Mouse (Mus musculus): ENCODE data around the gene Stx1a.

Stx1a gene

DNA sequence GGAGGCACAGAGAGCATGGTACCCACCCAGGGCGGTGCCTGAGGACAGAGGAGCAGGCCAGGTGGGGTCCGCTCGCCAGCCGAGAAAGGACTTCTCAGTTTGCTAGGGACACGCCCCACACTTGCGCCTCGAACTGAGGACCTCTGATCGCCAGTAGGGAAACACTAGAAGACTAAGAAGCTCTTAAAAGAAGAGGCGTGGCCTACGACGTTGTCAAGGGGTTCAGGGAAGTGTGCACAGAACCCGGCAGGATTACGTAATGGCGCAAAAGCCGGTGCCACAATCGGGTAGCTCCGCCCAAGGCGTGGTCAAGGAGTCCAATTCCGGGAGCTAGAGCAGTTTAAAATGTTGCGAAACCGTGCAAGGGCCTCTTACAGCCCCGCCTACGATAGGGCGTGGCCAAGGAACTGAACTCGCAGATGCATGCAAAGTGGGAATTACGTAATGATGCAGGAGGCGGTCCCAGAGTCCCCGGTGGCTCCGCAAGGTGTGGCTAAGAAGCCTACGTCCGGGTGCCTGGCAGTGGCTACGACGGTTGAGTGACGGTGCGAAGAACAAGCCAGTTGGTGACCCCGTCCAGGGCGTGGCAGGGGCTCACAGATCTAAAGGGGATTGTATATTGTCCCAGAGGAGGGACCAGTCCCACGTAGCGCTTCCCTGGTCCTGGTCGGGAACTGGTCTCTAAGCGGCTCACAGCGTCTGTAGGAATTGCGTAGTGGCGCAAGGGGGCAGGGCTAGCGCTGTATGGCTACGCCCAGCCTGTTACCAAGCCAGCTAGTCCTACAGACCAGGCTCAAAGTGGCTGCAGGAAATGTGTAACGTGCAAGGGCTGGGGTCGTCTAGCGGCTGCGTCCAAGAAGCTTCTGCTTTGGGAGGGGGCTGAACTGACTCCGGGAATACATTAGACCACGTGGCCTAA lies 14.4 kb upstream of the Stx1a start, which contains the start of gene Abhd11:
Gene Abhd11 (plus strand): TSS at position 482 of the 919 bp plus-strand sequence.
- DNase-seq (ENCODE audit: low spot score): peak; percentile 98

- peak; percentile 86 for DNase-seq (ENCODE audit: low spot score)
Measured at GRCm38 (mm10) chr5:135009590-135010319, 13.5 kb upstream of the Stx1a start.

- no peak for DNase-seq (ENCODE audit: low spot score)
Measured at GRCm38 (mm10) chr5:135010320-135010709, 13.0 kb upstream of the Stx1a start.

DNA sequence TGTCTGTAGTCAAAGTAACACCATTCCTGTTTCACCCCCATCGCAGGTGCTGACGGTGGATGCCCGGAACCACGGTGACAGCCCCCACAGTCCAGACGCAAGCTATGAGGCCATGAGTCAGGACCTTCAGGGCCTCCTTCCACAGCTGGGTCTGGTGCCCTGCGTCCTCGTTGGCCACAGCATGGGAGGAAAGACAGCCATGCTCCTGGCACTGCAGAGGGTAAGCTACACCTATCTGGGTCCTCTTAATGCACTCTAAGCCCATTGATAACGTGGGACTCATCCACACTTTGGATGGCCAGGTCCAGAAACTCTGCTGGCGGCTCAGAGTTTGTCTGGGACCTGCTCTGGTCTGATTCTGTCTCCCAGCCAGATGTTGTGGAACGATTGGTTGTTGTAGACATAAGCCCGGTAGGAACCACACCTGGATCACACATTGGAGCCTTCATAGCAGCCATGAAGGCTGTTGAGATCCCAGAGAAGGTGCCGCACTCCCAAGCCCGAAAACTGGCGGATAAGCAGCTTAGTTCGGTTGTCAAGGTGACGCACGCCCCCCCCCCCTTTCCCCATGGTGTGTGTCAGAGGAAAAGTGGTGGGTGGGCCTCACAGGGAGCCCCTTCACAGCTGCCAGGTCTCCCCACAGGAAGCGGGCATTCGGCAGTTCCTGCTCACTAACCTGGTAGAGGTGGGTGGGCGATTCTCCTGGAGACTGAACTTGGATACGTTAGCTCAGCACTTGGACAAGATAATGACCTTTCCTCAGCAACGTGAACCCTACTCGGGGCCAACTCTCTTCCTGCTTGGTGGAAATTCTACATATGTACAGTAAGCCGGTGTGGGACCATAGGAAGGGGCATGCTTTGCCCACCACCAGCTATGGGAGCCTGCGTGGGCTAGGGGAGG lies 12.2 kb upstream of the Stx1a start:
- DNase-seq (ENCODE audit: low spot score): no peak

DNA sequence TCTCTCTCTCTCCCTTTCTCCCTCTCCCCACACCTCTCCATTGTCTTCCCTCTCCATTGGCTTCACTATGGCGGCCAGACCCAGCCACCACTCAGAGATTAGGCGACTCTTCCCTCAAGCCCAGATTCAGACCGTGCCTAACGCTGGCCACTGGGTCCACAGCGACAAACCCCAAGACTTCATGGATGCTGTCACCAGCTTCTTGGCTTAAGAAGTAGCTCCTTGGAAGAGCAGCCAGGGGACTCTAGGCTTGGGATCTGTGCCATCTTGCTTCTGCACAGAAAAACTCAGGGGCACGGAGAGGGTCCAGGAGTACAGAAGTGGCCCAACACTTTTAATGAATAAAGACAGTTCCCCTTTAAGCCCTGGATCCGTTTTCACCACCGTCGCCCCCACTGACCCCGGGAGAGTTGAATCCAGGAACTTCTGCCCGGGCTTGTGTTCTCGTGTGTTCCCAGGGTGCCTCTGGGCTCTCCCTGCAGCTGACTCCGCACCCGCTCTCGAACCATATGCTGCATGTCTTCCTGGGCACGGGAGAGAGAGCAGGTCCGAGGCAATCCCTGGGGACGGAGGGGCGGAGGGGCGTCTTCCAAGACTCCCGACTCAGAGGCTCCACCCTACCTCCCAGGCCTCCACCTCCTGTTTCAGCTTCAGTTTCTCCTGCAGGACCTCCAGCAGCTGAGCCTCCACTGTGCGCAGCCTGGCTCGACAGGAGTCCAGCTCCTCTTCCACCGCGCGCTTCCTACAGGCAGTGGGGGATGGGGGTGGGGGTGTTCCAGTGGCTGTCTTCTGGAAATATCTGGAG lies 11.3 kb upstream of the Stx1a start:
- DNase-seq (ENCODE audit: low spot score): no peak

GRCm38 (mm10) chr5:135012671-135013441 lies 10.4 kb upstream of the Stx1a start:
- peak; percentile 71 for DNase-seq (ENCODE audit: low spot score)

DNA sequence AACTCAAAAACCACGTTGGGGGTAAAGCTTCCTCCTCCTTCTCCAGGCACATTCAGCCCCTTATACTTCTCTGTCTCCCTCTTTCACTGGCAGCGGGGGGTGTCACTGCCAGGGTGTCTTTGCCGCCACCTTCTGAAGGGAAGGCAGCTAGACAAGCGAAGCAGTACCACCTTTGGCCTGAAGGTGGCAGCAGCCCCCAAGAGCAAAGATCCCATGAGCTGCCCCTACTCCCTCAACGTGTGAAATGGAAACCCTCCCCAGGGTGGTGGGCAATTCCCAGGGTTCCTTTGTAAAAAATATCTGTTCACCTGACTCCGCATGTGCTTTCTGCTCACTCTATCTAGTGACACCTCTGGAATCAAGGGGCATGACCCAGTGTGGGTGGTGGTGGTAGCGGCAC lies 7.8 kb upstream of the Stx1a start:
- DNase-seq (ENCODE audit: low spot score): peak; percentile 71

DNA sequence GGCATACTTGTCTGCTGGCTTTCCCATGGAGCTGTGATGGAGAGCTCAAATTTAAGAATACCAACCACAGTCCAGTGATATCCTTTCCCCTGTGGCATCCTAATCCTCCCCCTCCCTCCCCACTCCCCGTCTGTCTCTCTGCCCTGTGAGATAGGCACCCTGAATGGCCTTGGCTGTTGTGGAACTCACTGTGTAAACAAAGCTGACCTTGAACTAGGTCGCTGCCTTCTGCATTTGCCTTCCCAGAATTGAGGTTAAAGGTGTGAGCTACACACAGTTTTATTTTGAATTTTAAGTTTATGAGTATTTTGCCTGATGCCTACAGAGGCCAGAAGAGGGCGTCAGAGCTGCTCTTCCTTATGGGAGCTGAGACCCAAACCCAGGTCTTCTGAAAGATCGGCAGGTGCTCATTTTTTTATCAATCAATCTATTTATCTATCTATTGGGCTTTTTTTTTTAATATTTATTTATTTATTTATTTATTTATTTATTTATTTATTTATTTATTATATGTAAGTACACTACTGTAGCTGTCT lies 7.0 kb upstream of the Stx1a start:
- no peak for DNase-seq (ENCODE audit: low spot score)

DNA sequence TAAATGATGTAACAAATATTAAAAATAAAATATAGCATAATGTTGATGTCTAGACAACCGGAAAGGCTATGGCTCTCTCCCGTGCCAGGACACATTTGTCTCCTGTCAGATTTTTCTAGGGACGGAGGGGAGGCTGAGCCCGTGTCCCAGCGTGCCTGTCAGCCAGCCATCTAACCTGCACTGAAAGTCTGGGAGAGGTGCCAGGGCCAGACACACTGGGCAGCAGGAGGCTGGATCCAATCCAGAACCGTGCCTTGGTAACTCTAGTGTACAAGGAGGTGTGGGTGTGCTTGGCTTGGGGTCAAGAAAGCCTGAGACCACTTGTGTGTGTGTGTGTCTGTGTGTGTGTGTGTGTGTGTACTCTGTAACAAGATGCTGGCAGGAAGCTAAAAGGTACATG lies 1.5 kb upstream of the Stx1a start:
- no peak for DNase-seq (ENCODE audit: low spot score)

- no peak for DNase-seq (ENCODE audit: low spot score)
Measured at GRCm38 (mm10) chr5:135024665-135025224, 1.5 kb downstream of the Stx1a start.

DNA sequence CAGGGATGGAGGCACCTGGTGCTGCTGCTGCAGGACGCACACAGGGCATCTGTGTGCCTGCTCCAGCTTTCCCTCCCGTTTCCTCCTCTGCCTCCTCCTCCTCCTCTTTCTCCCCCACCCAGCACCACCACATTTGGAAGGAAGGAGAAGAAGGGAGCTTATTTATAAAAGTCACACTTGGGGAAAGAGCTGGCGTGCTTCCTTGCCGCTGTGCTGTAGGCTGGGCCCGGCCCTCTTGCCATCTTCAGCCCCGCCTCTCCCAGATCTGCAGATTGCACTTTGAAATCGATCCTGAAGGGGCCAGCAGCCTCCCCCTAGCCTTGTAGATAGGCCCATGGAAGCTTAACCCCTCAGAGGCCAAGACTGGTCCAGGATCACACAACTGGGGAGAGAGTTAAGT lies 2.6 kb downstream of the Stx1a start:
- DNase-seq (ENCODE audit: low spot score): no peak

GRCm38 (mm10) chr5:135029007-135029854 lies 5.9 kb downstream of the Stx1a start:
- DNase-seq (ENCODE audit: low spot score): no peak

DNA sequence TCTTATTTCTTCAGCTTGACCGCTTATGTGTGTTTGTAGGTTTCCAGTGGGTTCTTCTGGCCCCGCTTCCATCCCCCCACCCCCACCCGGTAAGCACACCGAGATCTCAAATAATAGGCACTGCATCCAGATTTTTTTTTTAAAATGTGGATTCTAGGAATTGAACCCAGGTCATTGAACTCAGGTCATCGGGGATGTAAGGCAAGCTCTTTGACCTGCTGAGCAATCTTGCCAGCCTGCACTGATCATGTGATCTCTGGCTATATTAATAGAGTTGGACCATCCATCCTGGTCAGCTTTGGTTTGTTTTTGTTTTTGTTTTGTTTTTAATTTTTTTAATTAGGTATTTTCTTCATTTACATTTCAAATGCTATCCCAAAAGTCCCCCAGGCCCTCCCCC lies 9.3 kb downstream of the Stx1a start:
- no peak for DNase-seq (ENCODE audit: low spot score)

DNA sequence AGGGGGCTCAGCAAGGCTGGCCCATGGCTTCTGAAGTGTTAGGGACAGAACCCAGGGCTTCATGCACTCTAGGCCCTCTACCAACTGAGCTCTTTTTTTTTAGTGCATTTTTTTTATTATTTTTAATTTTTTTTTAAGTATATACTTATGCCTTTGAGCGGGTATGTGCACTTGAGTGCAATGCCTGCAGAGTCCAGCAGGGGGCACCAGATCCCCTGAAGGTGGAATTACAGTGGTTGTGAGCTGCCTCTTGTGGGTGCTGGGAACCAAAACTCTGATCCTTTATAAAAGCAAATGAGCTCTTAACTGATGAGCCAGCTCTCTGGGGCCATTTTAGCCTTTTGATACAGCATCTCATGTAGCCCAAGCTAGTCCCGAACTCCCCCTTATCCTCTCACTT lies 11.3 kb downstream of the Stx1a start:
- no peak for DNase-seq (ENCODE audit: low spot score)

DNA sequence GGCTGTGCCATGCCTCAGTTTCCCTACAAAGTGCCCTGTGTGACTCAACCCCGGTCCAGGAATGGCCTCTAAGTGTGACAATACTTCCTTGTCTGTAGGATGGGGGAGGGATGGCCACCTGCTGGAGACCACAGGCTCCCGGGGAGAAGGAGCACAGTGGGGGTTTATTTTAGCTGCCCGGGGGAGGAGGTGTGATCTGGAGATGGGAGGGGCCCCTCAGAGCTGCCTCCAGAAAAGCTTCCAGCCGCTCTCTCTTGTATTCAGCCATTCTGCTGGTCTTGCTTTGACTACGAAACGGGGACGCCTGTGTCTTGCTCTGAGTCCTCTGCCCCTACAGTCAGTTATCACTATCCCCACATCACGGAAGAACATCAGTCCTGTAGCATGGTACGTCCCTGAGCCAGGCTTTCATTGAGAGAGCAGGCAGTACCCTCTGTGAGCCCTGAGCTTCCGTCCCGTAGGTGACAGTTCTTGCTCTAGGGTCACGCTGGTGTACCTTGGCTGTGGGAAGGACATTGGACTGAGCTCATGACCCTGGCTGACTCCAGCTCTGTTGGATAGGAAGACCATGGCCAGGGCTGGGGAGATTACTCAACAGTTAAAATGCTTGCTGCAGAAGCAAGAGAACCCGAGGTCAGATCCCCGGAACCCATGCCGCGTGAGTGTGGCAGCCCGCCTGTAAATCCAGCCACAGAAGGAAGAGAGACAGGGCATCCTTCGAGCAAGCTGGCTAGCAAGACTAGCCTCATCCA lies 12.5 kb downstream of the Stx1a start:
- DNase-seq (ENCODE audit: low spot score): no peak

GRCm38 (mm10) chr5:135037946-135038345 lies 14.7 kb downstream of the Stx1a start:
- DNase-seq (ENCODE audit: low spot score): no peak

DNA sequence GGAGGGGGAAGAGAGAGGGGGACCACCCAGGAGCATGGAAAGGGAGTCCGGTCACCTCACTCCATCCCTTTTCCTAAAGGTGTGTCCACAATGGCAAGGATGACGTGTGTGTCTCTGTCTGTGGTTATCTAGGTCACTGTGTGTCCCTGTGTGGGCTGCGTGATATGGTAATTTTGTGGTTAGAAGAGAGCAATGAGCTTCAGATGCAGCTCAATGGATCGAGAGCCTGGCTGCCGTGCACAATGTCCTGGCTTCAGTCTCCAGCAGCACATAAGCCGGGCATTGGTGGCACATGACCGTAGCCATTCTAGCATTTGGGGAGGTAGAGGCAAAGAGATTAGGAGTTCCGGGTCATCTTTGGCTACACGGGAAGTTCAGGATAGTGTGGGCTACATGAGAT lies 16.3 kb downstream of the Stx1a start:
- DNase-seq (ENCODE audit: low spot score): no peak

- no peak for DNase-seq (ENCODE audit: low spot score)
Measured at GRCm38 (mm10) chr5:135040059-135040458, 16.8 kb downstream of the Stx1a start.
